Mouse (Mus musculus) embryo, embryonic 10.5 days (tissue): ENCODE data around the gene H2-Aa.
A peak's percentile ranks its signal among the peaks of the same experiment; 100 is the strongest.

Experiments
- DNase-seq: peaks from one replicate; pipeline ENCODE4 v3.0.0-alpha.2; 2015; ENCODE audit warnings: low spot score

The H2-Aa gene

GRCm38 (mm10) chr17:34263811-34264371 is 23.7 kb downstream of the H2-Aa start:
- peak; percentile 77 for DNase-seq

- peak; percentile 97 for DNase-seq
Observed at GRCm38 (mm10) chr17:34263068-34263467, 24.6 kb downstream of the H2-Aa start.

- peak; percentile 89 for DNase-seq
Observed at GRCm38 (mm10) chr17:34261502-34261901, 26.1 kb downstream of the H2-Aa start.

GRCm38 (mm10) chr17:34260551-34260950 is 27.1 kb downstream of the H2-Aa start:
- DNase-seq = no peak

- DNase-seq = peak; percentile 65
Observed at GRCm38 (mm10) chr17:34257594-34258375, 29.8 kb downstream of the H2-Aa start, which contains the start of gene H2-Ab1. TSS of gene H2-Ab1 (plus strand) at chr17:34257689.

GRCm38 (mm10) chr17:34256501-34256900 is 31.1 kb downstream of the H2-Aa start:
- no peak for DNase-seq

- DNase-seq = no peak
Observed at GRCm38 (mm10) chr17:34251666-34252065, 36.0 kb downstream of the H2-Aa start.

- DNase-seq = peak; percentile 82
Observed at GRCm38 (mm10) chr17:34249878-34250277, 37.7 kb downstream of the H2-Aa start.

- no peak for DNase-seq
Observed at GRCm38 (mm10) chr17:34249361-34249760, 38.3 kb downstream of the H2-Aa start.

GRCm38 (mm10) chr17:34248764-34249163 is 38.9 kb downstream of the H2-Aa start:
- DNase-seq = no peak

GRCm38 (mm10) chr17:34247047-34247446 is 40.6 kb downstream of the H2-Aa start:
- no peak for DNase-seq

- no peak for DNase-seq
Observed at GRCm38 (mm10) chr17:34244656-34245055, 43.0 kb downstream of the H2-Aa start.

- no peak for DNase-seq
Observed at GRCm38 (mm10) chr17:34240916-34241315, 46.7 kb downstream of the H2-Aa start.

- no peak for DNase-seq
Observed at GRCm38 (mm10) chr17:34240366-34240765, 47.3 kb downstream of the H2-Aa start.

GRCm38 (mm10) chr17:34239601-34240041 is 48.0 kb downstream of the H2-Aa start:
- no peak for DNase-seq

- no peak for DNase-seq
Observed at GRCm38 (mm10) chr17:34238706-34239105, 48.9 kb downstream of the H2-Aa start, which contains the start of gene H2-Ob. TSS of gene H2-Ob (plus strand) at chr17:34238903.

GRCm38 (mm10) chr17:34237741-34238140 is 49.9 kb downstream of the H2-Aa start:
- no peak for DNase-seq

GRCm38 (mm10) chr17:34236691-34237090 is 50.9 kb downstream of the H2-Aa start:
- no peak for DNase-seq

- DNase-seq = peak; percentile 64
Observed at GRCm38 (mm10) chr17:34234926-34235325, 52.7 kb downstream of the H2-Aa start.
